Mouse (Mus musculus): Measurements from ENCODE around the gene Rnf180.
"Not testable (repeated sequence)": the region's sequence is repeated elsewhere in the genome, so short reads cannot be mapped to it uniquely, and the experiment has no call there.

Gene Rnf180

DNA sequence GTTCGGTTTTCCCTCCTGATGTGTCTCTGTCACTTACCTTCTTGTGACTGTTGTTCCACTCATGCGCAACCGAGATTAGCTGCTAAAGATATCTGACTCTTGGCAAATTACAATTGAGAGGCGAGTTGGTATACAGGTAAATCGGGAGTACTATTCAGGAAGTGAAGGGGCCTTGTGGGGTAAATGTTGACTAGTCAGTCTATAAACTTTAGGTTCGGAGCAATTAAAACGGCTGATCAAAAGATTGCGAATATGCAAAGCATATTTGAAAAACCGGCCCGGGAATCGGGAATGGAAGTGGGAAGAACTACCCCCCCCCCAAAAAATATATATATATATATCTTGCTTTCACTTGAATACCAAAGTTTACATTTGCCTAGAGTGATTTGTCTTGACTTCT lies at the start of gene Rnf180:
TSS of gene Rnf180 (minus strand) at position 101 of the 400 bp plus-strand sequence.
- no peak for DNase-seq (ENCODE audit: low spot score in 2 of 2)

DNA sequence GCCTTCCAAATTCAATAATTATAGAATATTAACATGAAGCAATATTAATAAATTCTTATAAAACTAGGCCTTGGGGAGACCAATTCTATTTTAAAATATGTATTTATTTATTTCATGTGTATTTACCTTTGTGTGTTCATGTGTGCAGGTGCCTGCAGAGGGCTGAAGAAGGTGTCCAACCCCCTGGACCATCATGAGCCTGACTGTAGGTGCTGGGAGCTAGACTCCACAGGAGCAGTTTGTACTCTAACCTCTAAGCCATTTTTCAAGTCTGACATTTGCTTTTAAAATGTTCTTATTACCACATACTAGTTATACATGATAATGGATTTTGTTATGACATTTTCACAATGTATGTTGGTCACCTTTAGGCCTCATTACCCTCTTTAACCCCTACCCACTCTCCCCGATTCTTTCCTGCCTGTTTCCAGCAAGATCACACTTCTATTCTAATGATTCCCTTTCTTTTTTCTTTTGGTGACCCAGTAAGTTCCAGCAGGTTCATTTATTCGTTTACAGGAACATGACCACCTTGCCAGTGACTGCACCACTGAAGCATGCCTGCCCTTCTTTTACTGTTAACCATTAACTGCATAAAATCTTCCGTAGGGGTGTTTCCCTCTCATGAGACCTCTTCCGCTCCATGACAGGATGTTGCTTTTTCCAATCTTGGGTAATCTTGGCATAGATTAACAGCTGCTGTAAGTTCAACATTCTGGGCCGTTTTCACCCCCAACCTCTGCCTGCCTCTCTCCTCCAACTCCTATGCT lies 36.8 kb upstream of the Rnf180 start:
- no peak for DNase-seq (ENCODE audit: low spot score in 2 of 2)

DNA sequence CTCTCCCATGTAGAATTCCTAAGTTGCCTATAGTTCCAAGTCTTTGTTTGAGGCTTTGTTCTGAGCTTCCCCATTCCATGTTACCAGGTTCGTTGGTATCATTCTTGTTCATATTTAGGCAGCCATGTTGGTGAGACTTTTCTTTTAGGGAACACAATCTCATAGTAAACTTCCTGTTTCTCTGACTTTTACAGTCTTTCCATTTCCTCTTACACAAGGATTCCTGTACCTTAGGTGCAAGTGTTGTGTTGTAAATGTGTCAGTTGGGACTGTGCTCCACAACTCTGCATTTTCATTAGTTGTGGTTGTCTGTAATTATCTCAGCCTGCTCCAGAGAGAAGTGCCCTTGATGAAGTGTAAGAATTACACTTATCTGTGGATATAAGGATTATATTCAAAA lies 32.3 kb upstream of the Rnf180 start:
- no peak for DNase-seq (ENCODE audit: low spot score in 2 of 2)

DNA sequence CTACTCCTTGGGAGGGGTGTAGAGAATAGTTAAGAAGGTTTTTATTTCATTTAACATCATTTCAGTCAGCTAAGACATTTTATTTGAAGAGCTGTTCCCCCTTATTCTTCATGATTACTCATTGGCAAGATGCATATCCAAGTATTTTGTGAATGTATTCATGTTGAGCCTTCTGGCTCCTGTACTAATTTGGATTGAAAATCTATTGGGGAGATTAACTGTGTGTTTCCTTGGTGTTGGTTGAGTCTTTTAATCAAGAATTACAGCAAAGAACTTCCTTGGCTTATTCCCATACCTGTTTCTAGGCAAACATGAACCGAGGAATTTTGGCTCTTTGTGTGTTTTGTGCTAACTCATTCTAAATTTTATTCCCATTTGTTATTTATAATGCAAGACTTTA lies 22.3 kb upstream of the Rnf180 start:
- no peak for DNase-seq (ENCODE audit: low spot score in 2 of 2)

DNA sequence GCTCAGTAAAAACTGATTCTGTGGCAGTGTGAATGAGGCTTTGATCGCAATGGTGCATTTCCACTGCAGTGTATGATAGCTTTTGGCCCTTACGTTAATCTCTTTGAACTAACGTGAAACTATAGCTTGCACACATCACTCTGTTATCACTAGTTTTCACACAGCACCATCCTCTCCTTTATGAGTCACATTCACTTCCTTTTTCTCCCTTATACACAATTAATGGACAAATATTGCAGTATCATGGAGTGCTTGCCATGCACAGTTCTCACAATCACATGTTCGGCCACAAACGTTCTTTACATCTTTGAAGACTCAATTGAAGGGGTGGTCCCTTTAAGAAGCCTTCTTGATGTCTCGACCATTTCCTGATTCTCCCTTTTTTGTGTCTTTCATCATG lies 21.4 kb upstream of the Rnf180 start:
- no peak for DNase-seq (ENCODE audit: low spot score in 2 of 2)

DNA sequence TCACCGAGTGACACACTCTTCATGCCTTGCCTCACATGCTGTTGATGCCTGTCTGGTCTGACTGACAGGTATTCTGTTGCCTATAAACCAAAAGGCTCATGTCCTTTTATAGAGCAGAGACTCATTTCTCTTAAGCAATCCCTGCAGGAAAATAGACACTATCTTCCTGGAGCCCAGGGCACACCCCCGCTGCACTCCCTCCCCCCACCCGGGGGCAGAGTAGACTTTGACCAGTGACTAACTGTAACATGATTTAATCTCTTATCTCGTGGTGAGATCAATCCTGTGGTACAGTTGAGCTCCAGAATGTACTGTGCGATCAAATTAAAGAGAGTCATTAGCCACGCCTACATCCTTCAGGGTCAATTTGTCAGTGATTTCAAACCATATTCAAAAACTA lies 18.1 kb upstream of the Rnf180 start:
- DNase-seq (ENCODE audit: low spot score in 2 of 2), result no peak

DNA sequence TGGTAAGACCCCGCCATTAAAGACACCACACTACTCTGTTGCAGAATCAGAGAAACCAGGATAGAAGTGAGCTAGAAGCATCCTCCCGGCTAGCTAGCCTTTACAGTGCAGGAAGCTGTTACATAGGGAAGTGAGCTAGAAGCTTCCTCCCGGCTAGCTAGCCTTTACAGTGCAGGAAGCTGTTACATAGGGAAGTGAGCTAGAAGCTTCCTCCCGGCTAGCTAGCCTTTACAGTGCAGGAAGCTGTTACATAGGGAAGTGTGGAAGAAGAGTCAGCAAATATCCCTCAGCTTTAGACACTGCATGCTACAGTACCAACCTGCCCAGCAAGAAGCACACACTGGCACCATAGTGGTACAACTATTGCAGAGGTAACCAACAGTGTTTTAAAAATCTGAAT lies 15.9 kb upstream of the Rnf180 start:
- DNase-seq (ENCODE audit: low spot score in 2 of 2), result not testable (repeated sequence)

DNA sequence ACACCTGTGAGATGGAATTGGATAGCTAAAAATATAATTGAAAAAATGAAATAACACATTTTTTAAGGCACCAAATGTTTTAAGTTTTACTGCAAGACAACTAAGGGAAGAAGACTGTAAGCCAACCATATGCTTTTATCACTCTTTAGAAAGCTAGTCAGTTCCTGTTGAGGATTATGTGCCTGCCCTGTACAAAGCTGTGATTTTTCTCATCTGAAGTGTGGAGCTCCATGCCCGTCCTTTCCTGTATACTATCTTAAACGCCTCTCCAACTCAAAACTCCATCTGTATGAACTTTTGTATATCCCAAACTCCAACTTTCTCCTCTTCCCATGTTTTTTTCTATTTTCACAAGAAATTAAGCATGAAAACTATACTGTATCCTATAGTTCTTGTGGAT lies 10.9 kb upstream of the Rnf180 start:
- DNase-seq (ENCODE audit: low spot score in 2 of 2), result no peak

DNA sequence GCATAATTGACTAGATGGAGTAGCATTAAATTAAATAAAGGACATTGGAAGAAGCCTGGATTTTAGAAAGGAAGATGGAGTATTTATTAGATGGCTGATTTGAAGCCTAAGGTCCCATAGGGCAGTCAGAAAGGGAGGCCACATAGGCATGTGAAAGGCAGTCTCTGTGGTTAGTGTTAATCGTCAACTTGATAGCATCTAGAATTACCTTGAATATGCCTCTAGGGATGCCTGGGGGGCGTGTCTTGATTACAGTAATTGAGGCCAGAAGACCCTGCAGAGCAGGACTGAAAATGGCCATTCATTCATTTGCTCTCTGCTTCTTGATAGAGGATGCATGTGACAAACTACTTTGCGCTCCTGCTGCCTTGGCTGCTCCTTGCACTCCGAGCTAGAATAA lies 9.4 kb upstream of the Rnf180 start:
- no peak for DNase-seq (ENCODE audit: low spot score in 2 of 2)

DNA sequence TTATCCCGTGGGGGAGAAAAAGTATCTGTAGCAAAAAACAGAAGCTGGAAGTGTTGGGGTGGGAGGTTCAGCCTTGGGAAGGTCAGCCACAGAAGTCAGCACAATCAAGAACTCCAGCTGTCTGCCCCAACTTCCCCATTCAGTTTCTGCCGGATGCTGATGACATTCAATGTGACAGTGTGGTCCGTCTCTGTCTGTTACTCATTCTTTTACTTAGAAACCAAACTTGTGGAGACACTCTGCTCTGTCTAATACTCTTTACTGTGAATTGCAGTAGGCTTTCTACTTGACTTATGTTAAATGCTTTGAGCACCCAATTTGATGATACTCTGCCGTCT lies 5.4 kb upstream of the Rnf180 start:
- DNase-seq (ENCODE audit: low spot score in 2 of 2), result no peak

DNA sequence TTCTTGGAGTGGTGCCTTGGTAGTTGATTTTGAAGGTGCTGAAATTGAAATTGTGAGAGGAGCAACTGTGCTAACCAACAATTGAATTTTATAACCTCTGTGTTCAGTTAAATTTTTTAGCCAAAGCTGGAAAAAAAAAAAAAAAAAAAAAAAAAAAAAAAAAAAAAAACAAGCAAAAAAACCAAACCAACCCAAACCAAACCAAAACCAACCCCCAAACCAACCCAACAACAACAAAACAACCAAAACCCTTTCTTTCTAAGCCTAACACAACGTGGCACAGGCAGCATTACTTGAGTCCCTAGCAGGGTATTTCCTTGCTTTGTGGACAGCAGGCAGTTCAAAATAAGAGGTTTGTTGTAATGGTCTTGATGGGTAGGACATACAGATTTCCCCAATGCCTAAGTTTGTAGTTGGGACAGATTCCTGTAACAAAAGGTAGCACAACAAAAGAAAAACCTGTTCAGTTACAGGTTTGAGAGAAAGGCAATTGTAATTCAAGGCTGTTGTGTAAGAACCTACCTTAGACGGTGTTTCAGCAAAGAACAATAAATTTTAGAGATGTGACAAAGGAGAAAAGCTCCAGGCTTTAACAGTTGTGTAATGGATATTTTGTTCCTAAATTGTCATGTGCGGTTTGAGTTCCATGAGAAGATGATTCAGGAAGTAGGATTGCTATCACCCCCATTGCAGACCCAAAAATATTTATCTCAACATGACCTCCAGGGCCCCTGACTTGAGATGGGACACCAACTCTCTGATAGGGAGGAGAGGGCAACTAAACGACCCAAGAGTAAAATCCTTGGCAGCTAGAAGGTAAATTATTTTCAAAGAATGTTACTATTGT lies 4.8 kb upstream of the Rnf180 start:
- no peak for DNase-seq (ENCODE audit: low spot score in 2 of 2)

DNA sequence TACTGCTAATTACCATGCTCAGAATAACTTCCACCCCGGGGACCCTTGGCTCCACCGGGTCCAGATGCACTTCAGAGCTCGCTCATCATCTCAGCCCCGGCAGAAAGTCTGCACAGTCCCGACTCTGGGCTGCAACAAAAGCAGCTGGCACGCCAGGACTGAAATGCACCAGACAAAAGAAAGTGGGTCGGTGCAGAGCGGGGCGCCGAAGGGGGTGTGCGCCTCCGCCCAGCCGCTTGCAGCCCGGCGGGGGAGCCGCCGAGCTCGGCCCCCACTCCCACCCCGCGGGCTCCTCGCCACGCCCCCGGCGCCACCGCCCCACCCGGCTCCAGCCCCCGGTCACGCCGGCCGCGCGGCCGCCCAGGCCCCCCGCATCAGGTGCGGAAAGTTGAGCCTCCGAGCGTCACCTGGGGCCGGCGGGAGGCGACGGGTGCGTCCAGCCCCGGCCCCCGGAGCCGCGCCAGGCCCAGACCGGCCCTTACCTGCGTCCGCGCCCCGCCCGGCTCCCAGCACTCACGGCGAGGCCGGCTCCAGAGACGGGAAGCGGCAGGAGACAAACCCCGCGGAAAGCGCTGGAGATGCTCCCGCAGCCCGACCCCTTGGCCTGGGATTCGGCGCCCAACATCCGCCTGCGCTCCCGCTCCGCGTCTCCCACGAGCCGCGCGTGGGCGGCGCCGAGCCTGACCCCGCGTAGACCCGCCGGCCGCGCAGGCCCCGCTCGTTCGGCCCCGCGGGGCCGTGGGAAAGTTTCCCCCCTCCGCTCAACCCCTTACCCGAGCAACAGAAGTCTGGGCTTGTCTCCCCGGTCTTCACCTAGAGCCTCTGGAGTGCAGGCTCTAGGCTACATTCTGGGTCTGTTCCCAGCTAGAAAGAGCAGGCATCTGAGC lies 591 bp downstream of the Rnf180 start:
- peak; percentile 54 to 56 for DNase-seq (ENCODE audit: low spot score in 2 of 2)

DNA sequence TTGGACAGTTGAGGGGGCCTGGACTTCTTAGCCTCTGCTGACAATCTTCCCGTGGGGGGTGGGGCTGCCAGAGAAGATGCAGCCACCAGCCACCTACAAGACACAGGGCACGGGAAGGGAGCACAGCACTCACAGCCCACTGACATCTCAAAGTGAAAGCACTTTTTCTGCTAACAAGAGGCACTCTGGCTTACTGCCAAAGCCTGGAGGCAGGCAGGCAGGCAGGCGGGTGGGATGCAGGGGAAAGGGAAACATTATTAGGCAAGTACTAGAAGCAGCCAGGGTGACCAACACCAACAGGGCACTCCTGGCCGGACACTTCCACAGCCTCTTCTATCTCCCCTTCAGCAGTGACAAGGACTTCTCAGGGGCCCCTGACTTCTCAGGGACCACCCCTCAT lies 2.8 kb downstream of the Rnf180 start:
- peak; percentile 53 to 58 for DNase-seq (ENCODE audit: low spot score in 2 of 2)

DNA sequence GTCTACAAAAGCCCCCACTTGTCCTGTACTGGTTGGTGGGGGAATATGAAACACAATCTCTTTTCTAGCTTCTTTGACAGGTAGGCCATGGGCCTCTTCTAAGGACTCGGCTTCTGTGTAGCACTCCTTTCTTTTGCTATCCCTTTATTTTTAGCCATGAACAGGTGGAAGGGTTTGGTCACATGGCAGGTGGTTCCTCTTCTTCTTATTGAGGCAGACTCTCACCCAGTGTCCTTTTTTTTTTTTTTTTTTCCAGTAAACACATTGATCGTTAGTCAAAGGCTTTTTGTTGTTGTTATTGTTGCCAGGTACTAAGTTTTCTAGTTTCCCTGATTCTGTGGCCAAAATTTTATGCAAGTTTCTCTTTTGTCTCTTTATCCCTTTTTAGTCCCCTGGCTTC lies 4.0 kb downstream of the Rnf180 start:
- DNase-seq (ENCODE audit: low spot score in 2 of 2), result no peak

DNA sequence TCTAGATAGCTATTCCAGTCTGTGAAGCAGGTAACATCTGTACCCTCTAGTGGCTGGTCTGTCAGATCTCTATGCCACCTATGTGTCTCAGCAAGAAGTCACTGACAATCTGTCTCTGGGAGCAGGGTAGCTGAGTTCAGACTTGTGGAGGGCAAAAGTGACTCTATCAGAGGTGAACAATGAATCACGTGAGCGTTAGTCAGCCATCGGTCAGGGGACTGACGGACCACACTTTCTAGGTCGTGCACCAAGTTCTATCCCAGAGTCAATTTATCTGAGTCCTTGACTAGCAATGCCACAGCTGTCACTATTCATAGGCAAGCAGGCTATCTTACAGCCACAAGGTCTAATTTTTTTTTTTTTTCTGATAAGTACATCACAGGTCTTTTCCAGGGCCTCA lies 4.6 kb downstream of the Rnf180 start:
- DNase-seq (ENCODE audit: low spot score in 2 of 2), result no peak

DNA sequence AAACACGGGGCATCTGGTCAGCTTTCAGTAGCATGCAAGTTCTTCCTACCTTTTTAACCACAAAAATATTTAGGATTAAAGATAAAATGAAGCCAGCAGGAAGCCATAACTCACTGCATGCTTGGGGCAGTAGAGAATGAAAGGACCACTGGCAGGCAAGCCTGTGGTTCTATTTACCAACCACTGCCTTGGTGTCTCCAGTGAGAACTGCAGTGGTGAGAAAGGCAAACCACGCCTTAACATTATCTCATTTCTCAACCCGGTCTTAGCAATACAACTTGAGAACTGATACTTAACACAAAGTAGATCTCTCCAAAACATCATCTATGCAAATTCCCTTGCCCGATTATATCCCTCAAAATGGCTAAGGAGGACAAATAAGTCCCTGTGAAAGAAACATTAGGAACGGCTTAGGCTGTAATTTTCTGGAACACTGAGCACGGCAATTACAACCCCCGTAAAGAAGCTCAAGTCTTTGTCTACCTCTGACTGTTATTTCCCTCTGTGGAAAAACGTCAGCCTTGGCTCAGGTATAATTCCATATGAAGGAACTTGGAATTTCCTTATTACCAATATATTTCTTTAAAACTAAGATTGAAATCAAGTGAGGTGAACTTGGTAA lies 15.1 kb downstream of the Rnf180 start:
- no peak for DNase-seq (ENCODE audit: low spot score in 2 of 2)

DNA sequence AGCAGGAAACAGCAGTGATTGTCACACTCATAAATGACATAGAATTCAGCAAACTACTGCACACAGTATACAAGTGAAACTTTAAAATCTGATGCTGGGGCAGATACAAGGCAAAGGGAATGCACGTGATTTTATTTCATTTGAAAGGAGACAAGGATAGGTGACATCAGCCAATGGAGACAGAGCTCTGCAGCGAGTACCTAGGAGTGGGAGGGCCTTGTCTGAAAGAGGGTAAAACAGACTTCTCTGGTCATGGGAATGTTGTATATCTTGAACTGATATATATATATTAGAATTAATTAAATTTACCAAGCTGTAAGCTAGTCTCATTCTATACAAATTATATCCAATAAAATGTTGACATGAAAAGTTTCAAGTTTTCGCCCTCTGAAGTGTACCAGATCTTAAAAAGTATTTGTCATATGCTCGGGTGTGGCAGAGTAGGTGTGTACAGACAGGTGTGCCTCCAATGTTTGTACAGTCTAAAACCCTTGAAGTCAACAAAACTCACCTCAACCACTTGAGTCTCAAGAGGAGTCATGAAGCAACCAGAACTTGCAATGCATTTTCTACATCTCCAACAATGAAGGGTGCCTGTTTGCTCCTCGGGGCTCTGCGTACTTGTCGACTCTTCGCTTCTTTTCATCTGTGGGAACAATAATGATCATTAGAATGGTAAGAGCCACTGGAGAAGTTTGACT lies 24.1 kb downstream of the Rnf180 start:
- no peak for DNase-seq (ENCODE audit: low spot score in 2 of 2)

DNA sequence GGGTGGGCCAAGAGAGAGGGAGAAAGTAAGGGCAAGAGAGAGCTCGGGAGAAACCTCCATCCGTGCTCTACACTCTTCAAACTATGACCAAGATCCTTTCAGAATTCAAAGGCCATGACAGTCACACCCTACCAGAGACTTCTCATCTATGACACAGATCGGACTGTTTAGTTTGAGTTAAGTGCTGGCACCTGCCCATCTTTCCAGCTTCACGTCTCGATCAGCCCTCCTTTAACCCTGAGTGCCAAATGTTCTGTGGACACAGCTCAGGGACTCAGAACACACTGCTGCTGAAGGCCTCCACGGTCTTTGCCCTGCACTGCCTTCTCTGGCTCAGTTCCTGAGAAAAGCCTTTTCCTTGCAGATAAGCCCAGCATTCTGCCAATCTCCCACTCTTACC lies 27.2 kb downstream of the Rnf180 start:
- no peak for DNase-seq (ENCODE audit: low spot score in 2 of 2)

DNA sequence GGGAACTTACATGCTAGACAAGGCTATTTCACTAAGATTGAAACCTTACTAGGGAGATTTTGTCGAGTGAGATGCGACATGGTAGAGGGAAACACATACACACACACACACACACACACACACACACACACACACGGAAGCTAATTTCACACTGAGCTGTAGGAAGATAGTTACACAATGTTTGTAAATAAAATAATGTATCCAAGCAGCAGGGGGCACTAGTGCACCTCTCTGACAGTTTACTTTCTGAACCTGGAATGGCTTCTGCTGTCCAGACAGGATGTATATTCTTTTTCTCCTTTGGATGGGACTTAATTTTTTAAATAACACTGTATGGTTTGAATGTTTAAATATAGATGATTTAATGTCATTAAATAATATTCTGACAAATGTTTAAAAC lies 27.9 kb downstream of the Rnf180 start:
- peak; percentile 35 to 80 for DNase-seq (ENCODE audit: low spot score in 2 of 2)

DNA sequence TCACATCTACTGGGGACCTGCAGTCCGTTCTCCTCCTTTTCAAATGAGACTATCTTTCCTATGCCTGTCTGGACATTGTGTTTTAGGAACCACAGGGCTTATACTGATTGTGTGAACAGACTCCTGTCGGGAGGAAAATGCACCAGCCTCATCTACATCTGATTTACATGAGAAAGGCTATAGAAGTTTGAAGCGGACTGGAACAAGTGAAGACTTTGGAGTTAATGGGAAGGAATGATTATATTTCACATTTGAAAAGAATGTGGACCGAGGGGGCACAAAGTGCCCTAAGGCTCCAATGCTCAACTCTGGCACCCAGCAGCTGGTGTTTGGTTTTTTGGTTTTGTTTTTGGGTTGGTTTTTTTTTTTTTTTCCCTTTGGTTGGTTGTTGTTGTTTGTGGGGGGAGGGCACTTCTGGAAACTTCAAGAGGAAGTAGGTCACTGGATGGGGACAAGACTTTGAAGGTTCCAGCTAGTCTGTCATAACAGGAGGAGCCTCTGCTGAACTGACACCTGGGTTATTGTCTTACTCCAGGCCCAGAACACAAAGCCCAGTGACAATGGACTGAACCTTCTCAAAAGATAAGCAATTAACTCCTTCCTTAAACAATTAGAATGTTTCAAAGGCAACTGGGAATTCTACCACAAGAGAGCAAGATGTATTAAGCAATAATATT lies 37.7 kb downstream of the Rnf180 start:
- no peak for DNase-seq (ENCODE audit: low spot score in 2 of 2)

DNA sequence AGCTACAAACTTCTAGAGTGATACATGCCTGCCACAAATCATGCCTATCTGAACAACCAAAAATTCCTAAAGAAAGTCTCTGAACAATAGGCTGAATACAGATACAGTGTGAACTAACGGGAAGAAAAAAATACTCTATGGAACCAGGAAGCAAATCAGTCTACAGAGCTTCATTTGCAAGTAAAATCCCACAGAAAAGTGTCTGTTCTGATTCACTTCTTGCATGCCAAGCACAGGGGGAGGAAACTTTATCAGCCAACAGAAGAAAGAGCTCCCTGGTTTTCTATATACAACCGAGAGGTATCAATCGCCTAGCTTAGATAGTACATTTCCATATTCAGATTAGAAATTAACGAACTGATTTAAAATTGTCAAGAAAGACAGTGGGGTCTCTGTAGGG lies 43.8 kb downstream of the Rnf180 start:
- no peak for DNase-seq (ENCODE audit: low spot score in 2 of 2)
